Mouse (Mus musculus) Patski (cell line): ENCODE data around the gene Rapgef4. TPM values are rescaled to one million over a fixed set of nuclear protein-coding genes. Genes with fewer than 3 reads are reported as not detected.

Experiments used
- ATAC-seq: fragments of 100-300 bp; one replicate; pipeline ENCODE4 v1.8.0; 2021
- CTCF ChIA-PET: fragments of 350-600 bp; sonication (Branson Sonifier 250); formaldehyde crosslinking; loops from one replicate; lab custom pipeline; 2022; ENCODE audit warnings: inconsistent platforms; lab: Charles Lee
- POLR2A ChIA-PET: fragments of 350-600 bp; sonication (Branson Sonifier 250); formaldehyde crosslinking; loops from one replicate; lab custom pipeline; 2022; ENCODE audit warnings: antibody characterized with exemption, inconsistent platforms; lab: Charles Lee
- DNase-seq: peaks from one replicate; pipeline ENCODE4 v3.0.0-alpha.2; 2011; ENCODE audit warnings: low read depth, low spot score
- H3K27me3 ChIP-seq: fragments of 371-371 bp; one replicate; pipeline ENCODE4 v1.5.1; 2021
- CTCF ChIP-seq: fragments of 100-300 bp; IDR thresholded peaks from one replicate; pipeline ENCODE4 v1.5.1; 2021
- in situ Hi-C: fragments of 300-500 bp; cut with MboI; formaldehyde crosslinking; loops from 3 replicates; pipeline ENCODE4 v1.11.1; 2018; ENCODE audit warnings: low pct_unique_long_range_greater_than_20kb, mixed read lengths
- polyA plus RNA-seq: library from polyadenylated mRNA; unstranded; gene quantifications from one replicate; pipeline ENCODE4 v1.2.3, GENCODE M21; 2021

Rapgef4 gene
- polyA plus RNA-seq, 1 experiment from 2014 or later = 0.23 TPM

DNA sequence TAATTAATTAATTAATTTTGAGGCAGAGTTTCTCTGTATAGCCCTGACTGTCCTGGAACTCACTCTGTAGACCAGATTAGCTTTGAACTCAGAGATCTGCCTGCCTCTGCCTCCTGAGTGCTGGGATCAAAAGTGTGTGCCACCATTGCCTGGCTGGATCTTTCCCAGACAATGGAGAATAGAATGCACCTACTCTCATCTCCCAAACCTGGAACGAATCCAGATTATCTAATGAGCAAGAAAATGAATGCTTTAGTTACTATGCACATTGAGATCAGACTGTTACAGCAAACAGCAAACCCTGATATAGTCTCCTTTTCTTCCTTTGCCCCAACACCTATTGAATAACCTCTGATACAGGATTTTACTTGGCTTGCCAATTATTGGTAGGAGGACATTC is 23.1 kb upstream of the Rapgef4 start:
- DNase-seq (no peak), ATAC-seq (no peak)
- ChIA-PET CTCF (interaction anchor here (1.3 to 3.1 kb wide), 3 partner anchors 17 to 105 kb away, joined by 4 to 15 read pairs (median 10); no protein-coding TSS in a partner anchor), POLR2A (interaction anchor here (1.6 kb wide), 1 partner anchor 64 kb away, joined by 6 read pairs; no protein-coding TSS in a partner anchor)
- peaks cover 5% of the 10 kb centered on the region for H3K27me3 ChIP-seq
- in situ Hi-C loops = loop anchor here (5.0 kb wide), 1 partner anchor 56 kb away; no protein-coding TSS in a partner anchor
- TF ChIP-seq CTCF = no peak

DNA sequence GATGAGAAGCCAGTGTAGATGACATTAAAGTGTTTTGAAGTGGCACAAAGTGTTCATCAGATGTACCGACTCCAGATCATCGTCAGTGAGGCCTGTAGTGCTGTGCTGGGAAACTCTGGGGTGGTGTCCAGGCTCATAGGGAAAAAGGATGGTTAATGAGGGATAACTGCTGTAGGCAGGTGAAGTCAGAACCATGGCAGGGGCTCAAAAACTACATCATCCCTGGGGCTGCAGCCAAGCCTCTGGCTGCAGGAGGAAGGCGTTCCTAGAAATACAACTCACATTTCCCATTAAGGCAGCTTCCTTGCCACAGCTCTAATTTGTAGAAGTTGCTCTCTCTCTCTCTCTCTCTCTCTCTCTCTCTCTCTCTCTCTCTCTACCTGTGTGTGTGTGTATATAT is 22.6 kb upstream of the Rapgef4 start:
- ATAC-seq = peak; percentile 78
- POLR2A ChIA-PET = no interaction called here
- DNase-seq = no peak
- CTCF ChIA-PET = no interaction called here
- in situ Hi-C loops = loop anchor here (5.0 kb wide), 1 partner anchor 56 kb away; no protein-coding TSS in a partner anchor
- no peak for TF ChIP-seq CTCF
- H3K27me3 ChIP-seq = peaks cover 5% of the 10 kb centered on the region

DNA sequence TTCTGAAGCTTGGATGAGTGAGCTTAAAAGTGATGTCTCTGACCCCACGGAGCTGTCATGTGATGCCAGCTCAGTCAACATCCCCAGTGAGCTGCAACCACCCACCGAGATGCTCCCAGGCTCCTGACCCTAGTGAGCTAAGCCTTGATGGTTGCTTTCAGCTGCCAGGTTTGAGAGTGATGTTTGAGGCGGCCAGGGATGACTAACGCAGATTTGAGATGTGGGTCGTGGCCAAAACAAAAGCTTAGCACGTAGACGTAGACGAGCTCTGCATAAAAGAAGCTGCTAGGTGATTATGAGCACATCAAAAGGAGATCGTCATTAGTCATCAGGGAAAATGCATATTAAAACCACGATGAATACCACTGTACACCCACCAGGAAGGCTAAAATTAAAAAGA is 16.8 kb upstream of the Rapgef4 start:
- DNase-seq = peak; percentile 92
- no peaks in the 10 kb centered on the region for H3K27me3 ChIP-seq
- ATAC-seq = peak; percentile 73
- TF ChIP-seq CTCF = no peak
- CTCF ChIA-PET = interaction anchor here (2.1 kb wide), 1 partner anchor 9 kb away, joined by 16 read pairs; no protein-coding TSS in a partner anchor
- POLR2A ChIA-PET = interaction anchor here (1.0 kb wide), 1 partner anchor 65 kb away, joined by 4 read pairs; no protein-coding TSS in a partner anchor
- in situ Hi-C loops = loop anchor here (10.0 kb wide), 1 partner anchor 369 kb away; no protein-coding TSS in a partner anchor

DNA sequence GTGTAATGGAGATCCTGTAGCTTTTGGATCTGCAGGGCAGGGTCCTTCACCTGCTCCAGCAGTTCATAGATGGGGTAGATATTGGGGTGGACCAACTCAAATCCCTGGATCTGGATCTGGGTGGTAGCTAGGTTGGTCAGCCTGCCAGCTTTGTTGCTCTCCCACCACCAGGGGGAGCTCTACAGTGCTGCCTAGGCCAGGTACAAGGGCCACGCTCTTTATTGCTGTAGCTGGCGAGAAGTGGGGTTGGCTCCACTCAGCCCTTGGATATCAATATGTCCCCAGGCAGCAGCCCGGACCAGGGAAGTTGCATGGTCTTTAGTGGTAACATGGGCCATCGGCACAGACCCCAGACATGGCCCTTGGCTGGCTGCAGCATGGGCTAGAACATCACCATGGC is 15.6 kb upstream of the Rapgef4 start:
- peak; percentile 52 for TF ChIP-seq CTCF
- CTCF ChIA-PET = interaction anchor here (1.0 to 2.1 kb wide), 2 partner anchors 10 to 71 kb away, joined by 3 to 16 read pairs; no protein-coding TSS in a partner anchor
- POLR2A ChIA-PET = no interaction called here
- no peak for DNase-seq
- in situ Hi-C loops = loop anchor here (5.0 to 10.0 kb wide), 2 partner anchors 62 to 371 kb away; no protein-coding TSS in a partner anchor
- H3K27me3 ChIP-seq = peaks cover 8% of the 10 kb centered on the region
- no peak for ATAC-seq

DNA sequence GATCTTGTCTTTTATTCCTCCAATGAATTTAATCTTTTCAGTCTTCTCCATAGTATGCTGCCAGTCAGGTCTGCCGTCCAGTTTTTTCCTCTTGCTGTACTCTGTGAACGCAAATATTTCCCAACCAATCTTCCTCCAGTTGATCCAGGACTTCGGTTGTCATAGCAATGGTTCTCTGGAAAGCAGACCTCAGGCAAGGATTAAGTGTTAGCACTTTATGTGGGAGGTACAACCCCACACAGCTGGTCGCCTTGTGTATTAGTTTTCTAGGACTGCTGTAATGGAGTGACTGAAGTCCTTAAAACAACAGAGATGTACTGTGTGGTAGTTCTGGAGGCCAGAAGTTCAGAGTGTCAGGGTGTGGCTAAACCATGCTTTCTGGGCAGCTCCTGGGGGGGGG is 14.3 kb upstream of the Rapgef4 start:
- ChIA-PET CTCF (interaction anchor here (1.2 kb wide), 1 partner anchor 12 kb away, joined by 3 read pairs; no protein-coding TSS in a partner anchor), POLR2A (interaction anchor here (0.6 kb wide), 1 partner anchor 241 kb away, joined by 3 read pairs; no protein-coding TSS in a partner anchor)
- ATAC-seq = no peak
- DNase-seq = no peak
- H3K27me3 ChIP-seq = peaks cover 8% of the 10 kb centered on the region
- no peak for TF ChIP-seq CTCF
- in situ Hi-C loops = loop anchor here (5.0 to 10.0 kb wide), 2 partner anchors 61 to 372 kb away; no protein-coding TSS in a partner anchor

DNA sequence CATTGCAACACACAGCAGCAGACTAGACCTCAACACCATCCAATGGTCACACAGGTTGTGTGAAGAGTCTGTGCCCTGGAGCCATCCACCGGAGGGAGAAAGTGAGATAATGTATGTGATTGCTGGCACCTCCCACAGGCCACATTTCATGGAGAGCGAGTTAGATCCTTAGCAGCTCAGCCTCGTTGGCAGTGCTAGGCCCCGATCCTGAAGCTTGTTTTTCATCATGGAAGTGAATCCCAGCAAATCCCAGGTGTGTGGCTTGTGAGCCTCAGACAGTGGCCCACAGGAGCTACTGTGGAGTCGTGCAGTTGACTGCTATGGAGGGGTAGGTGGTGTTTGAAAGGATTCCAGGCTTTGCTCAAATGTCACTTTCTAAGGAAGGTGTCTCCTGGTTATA is 13.2 kb upstream of the Rapgef4 start:
- peaks cover 8% of the 10 kb centered on the region for H3K27me3 ChIP-seq
- ChIA-PET CTCF (interaction anchor here (0.7 to 1.2 kb wide), 3 partner anchors 9 to 14 kb away, joined by 3 read pairs; partner anchors contain the start of gene Rapgef4), POLR2A (no interaction called here)
- ATAC-seq = no peak
- in situ Hi-C loops = loop anchor here (5.0 to 10.0 kb wide), 2 partner anchors 59 to 373 kb away; no protein-coding TSS in a partner anchor
- DNase-seq = no peak
- no peak for TF ChIP-seq CTCF

DNA sequence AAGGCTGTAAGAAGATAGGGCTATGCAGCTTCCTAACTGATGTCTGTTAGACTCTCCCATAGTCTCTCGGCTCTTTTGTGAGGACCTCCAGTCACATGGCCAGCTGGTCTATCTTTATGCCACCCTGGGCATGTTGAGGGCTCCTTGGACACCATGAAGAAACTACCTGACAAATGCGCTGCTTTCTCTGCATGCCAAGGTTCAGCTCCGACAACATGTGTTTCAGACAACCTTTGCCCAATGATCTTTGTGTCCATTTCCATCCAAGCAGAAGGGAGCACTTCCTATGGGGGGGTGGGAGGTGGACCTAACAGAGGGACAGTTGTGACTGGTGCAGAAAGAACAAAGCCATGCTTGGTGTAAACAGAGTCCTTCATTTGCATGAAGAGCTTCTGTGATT is 7.4 kb upstream of the Rapgef4 start:
- DNase-seq (no peak), ATAC-seq (no peak)
- CTCF ChIA-PET = no interaction called here
- peaks cover 13% of the 10 kb centered on the region for H3K27me3 ChIP-seq
- POLR2A ChIA-PET = interaction anchor here (1.1 kb wide), 1 partner anchor 12 kb away, joined by 3 read pairs; no protein-coding TSS in a partner anchor
- TF ChIP-seq CTCF = no peak
- in situ Hi-C loops = no loop called here

DNA sequence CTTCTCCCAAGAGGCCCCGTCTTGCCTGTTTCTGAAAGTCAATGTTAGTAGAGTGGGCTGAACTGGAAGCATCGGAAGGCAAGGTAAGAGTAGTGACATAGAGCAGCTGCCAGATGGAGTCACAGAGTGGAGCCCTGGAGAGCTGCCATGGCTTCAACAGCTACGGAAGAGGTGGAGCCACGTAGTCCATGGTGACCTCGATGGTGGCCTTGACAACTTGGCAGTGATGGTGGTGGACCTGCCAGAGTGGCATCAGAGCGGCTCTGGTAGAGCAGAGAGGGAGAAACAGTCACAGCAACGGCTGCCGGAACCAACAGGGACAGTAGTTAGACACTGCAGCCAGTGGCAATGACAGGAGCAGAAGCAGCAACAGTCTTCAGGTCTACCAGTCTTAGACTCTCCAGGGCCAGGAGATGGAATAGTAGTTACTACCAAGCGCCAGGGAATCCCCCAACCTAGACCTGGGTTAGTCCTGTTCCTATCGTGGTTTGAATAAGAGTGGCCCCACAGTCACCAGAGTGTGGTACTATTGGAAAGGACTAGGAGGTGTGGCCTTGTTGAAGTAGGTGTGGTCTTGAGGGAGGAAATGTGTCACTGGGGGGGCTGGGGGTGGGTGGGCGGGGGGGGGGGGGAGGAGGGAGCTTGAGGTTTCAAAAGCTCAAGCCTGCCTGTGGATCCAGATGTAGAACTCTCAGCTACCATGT is 6.7 kb upstream of the Rapgef4 start:
- CTCF ChIA-PET = no interaction called here
- ATAC-seq (no peak), DNase-seq (no peak)
- no peak for TF ChIP-seq CTCF
- in situ Hi-C loops = no loop called here
- POLR2A ChIA-PET = no interaction called here
- peaks cover 13% of the 10 kb centered on the region for H3K27me3 ChIP-seq

DNA sequence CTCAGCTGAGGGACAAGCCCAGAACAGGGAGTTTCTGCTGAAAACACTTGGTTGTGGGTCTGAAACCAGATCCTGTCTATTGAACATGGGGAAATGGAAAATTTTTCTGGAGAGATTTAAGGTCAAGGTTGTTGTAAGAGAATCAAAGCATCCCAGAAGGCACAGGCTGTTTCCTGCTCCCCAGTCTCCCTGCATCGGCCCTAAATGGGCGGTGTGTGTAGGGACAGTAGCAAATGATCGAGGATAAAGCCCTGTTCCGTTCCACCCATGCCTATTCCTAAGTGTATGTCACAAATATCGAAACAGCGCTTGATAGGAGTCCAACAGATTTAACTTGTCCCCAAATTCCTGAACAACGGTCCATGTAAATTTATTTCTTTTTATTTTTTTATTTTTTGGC is 1.1 kb upstream of the Rapgef4 start:
- POLR2A ChIA-PET = no interaction called here
- CTCF ChIA-PET = no interaction called here
- peaks cover 11% of the 10 kb centered on the region for H3K27me3 ChIP-seq
- ATAC-seq (no peak), DNase-seq (no peak)
- in situ Hi-C loops = no loop called here
- no peak for TF ChIP-seq CTCF

DNA sequence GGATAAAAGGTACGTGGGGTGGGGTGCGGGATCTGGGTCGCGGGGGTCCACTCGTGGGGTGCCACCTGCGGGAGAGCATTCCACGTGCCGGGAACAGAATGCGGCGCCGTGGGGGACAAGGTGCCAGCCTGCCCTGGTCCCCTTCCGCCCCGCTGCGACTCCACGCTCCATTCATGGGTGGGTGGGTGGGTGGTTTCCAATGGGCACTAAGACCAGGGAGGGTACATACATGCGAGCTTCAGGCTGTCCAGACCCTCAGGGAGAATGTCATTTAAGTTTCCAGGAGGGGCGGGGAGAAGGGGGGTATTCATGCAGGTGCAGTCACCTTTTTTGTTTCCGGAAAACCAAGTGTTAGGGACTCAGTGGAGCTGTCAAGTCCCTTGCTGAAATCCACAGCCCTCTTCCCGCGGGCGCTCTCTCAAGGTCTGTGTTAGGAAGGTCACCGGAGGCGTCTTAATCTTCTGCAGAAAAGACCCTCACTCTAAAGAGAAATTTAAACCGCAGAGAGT is 357 bp downstream of the Rapgef4 start:
- TF ChIP-seq CTCF = no peak
- no peak for ATAC-seq
- ChIA-PET CTCF (interaction anchor here (1.2 kb wide), 1 partner anchor 14 kb away, joined by 3 read pairs; no protein-coding TSS in a partner anchor), POLR2A (no interaction called here)
- peaks cover 11% of the 10 kb centered on the region for H3K27me3 ChIP-seq
- in situ Hi-C loops = no loop called here
- no peak for DNase-seq
